Mouse (Mus musculus) spleen, adult 2 months (tissue): ENCODE results near the gene Thy1.

ENCODE experiments used
- CTCF ChIP-seq: fragments of 200-500 bp; IDR thresholded peaks from 2 replicates; pipeline ENCODE4 v1.5.1; 2011; ENCODE audit warnings: mild to moderate bottlenecking, inconsistent platforms; ENCODE audit not compliant: insufficient read depth, insufficient read length, insufficient replicate concordance; ENCODE audit errors: extremely low read depth
- POLR2A ChIP-seq: fragments of 200-500 bp; IDR thresholded peaks from 2 replicates; pipeline ENCODE4 v1.6.1; 2011; ENCODE audit warnings: low read depth, low read length, inconsistent platforms

DNA sequence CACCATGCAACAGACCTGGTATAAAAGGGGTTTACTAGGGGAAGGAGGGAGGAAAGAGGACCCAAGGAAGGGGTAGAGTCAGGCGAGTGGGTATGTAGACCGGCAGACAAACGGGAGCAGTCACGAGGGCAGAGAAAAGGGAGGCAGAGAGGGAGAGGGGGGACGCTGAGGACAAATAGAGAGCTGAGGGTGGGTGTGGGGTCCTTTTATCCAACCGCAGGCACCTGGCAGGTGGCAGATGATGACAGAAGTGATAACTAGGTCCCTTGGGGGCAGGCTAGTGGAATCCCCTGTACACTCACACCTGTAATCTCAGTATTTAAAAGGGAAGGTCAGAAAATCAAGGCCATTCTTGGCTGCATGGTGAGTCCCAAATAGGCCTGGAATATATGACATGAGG, 31.0 kb upstream of the Thy1 start:
- TF ChIP-seq CTCF = no peak
- TF ChIP-seq POLR2A = no peak
